Mouse (Mus musculus) testis, adult 2 months (tissue): Measurements from ENCODE around the gene Fbxo42. TPM values are rescaled to one million over a fixed set of nuclear protein-coding genes. Genes with fewer than 3 reads are reported as not detected.
"Not testable (repeated sequence)": the region's sequence is repeated elsewhere in the genome, so short reads cannot be mapped to it uniquely, and the experiment has no call there.

ENCODE experiments used
- H3K27ac ChIP-seq: fragments of 200-500 bp; 2 replicates; pipeline ENCODE4 v1.5.1; 2012; ENCODE audit warnings: low read depth, low read length; ENCODE audit not compliant: control insufficient read depth, insufficient read depth
- H3K27me3 ChIP-seq: fragments of 200-500 bp; 2 replicates; pipeline ENCODE4 v1.6.1; 2012; ENCODE audit warnings: mild to moderate bottlenecking, low read length, moderate library complexity; ENCODE audit not compliant: control insufficient read depth, insufficient read depth
- H3K36me3 ChIP-seq: fragments of 200-500 bp; 2 replicates; pipeline ENCODE4 v1.6.1; 2012; ENCODE audit warnings: mild to moderate bottlenecking, low read length; ENCODE audit not compliant: control insufficient read depth, insufficient read depth
- H3K4me1 ChIP-seq: fragments of 200-500 bp; 2 replicates; pipeline ENCODE4 v1.6.1; 2012; ENCODE audit warnings: low read length; ENCODE audit not compliant: control insufficient read depth, insufficient read depth
- H3K4me3 ChIP-seq: fragments of 200-500 bp; 2 replicates; pipeline ENCODE4 v1.5.1; 2012; ENCODE audit warnings: low read depth, mild to moderate bottlenecking, low read length, moderate library complexity, mixed read lengths; ENCODE audit not compliant: control insufficient read depth
- CTCF ChIP-seq: fragments of 200-500 bp; IDR thresholded peaks from 2 replicates; pipeline ENCODE4 v1.5.1; 2012; ENCODE audit warnings: low read depth, mild to moderate bottlenecking, inconsistent platforms, low read length, moderate library complexity; ENCODE audit not compliant: control insufficient read depth, insufficient read depth, insufficient replicate concordance
- POLR2A ChIP-seq: fragments of 200-500 bp; IDR thresholded peaks from 2 replicates; pipeline ENCODE4 v1.6.1; 2012; ENCODE audit warnings: low read depth, mild to moderate bottlenecking, inconsistent platforms, low read length, moderate library complexity; ENCODE audit not compliant: control insufficient read depth
- polyA plus RNA-seq: library from polyadenylated mRNA; depleted of rRNA; stranded (reverse); fragments of >200 nt; gene quantifications from 2 replicates; pipeline ENCODE4 v1.2.3, GENCODE M21; 2012

The Fbxo42 gene
- polyA plus RNA-seq, 1 experiment: 10.7 TPM

GRCm38 (mm10) chr4:141130704-141131342 lies 16.9 kb upstream of the Fbxo42 start:
- no peaks in the 10 kb centered on the region for H3K27me3 ChIP-seq
- no peak overlapping the region for H3K4me3 ChIP-seq
- TF ChIP-seq CTCF: no peak
- no peak for TF ChIP-seq POLR2A
- no peak overlapping the region for H3K27ac ChIP-seq
- H3K4me1 ChIP-seq: no peaks in the 10 kb centered on the region
- no peaks in the 10 kb centered on the region; the same call in 1 of the 2 replicates for H3K36me3 ChIP-seq

GRCm38 (mm10) chr4:141131531-141132061 lies 16.1 kb upstream of the Fbxo42 start:
- no peaks in the 10 kb centered on the region for H3K27me3 ChIP-seq
- no peak for TF ChIP-seq CTCF
- TF ChIP-seq POLR2A: no peak
- no peak overlapping the region for H3K4me3 ChIP-seq
- H3K4me1 ChIP-seq: no peaks in the 10 kb centered on the region
- H3K36me3 ChIP-seq: no peaks in the 10 kb centered on the region; the same call in 1 of the 2 replicates
- no peak overlapping the region for H3K27ac ChIP-seq

- H3K4me3 ChIP-seq: no peak overlapping the region
- H3K4me1 ChIP-seq: no peaks in the 10 kb centered on the region; the same call in 1 of the 2 replicates
- TF ChIP-seq CTCF (no peak), POLR2A (no peak)
- H3K36me3 ChIP-seq: no peaks in the 10 kb centered on the region; the same call in 1 of the 2 replicates
- no peak overlapping the region for H3K27ac ChIP-seq
- no peaks in the 10 kb centered on the region for H3K27me3 ChIP-seq
Measured at GRCm38 (mm10) chr4:141132191-141132590, 15.5 kb upstream of the Fbxo42 start.

- TF ChIP-seq POLR2A (no peak), CTCF (no peak)
- H3K4me3 ChIP-seq: no peak overlapping the region
- H3K27ac ChIP-seq: no peak overlapping the region
- H3K4me1 ChIP-seq: peaks cover 2% of the 10 kb centered on the region; the same call in 1 of the 2 replicates
- no peaks in the 10 kb centered on the region for H3K27me3 ChIP-seq
- no peaks in the 10 kb centered on the region for H3K36me3 ChIP-seq
Measured at GRCm38 (mm10) chr4:141133227-141133626, 14.5 kb upstream of the Fbxo42 start.

- Histone ChIP-seq H3K27ac (no peak overlapping the region), H3K4me1 (peaks cover 4% of the 10 kb centered on the region; the same call in 1 of the 2 replicates)
- TF ChIP-seq POLR2A (no peak), CTCF (no peak)
Measured at GRCm38 (mm10) chr4:141134031-141134441, 13.7 kb upstream of the Fbxo42 start.

GRCm38 (mm10) chr4:141134751-141135530 lies 12.8 kb upstream of the Fbxo42 start:
- no peak overlapping the region for H3K27ac ChIP-seq

More at GRCm38 (mm10) chr4:141134031-141134441, 13.7 kb upstream of the Fbxo42 start:
- no peaks in the 10 kb centered on the region for H3K36me3 ChIP-seq
- H3K27me3 ChIP-seq: no peaks in the 10 kb centered on the region
- H3K4me3 ChIP-seq: no peak overlapping the region

GRCm38 (mm10) chr4:141136126-141136525 lies 11.6 kb upstream of the Fbxo42 start:
- no peaks in the 10 kb centered on the region for H3K27me3 ChIP-seq
- TF ChIP-seq CTCF (no peak), POLR2A (no peak)
- H3K27ac ChIP-seq: no peak overlapping the region
- H3K4me3 ChIP-seq: no peak overlapping the region
- H3K4me1 ChIP-seq: peaks cover 4% of the 10 kb centered on the region; the same call in 1 of the 2 replicates
- H3K36me3 ChIP-seq: no peaks in the 10 kb centered on the region

More at GRCm38 (mm10) chr4:141134751-141135530, 12.8 kb upstream of the Fbxo42 start:
- Histone ChIP-seq H3K36me3 (no peaks in the 10 kb centered on the region), H3K27me3 (no peaks in the 10 kb centered on the region), H3K4me1 (peaks cover 4% of the 10 kb centered on the region; the same call in 1 of the 2 replicates), H3K4me3 (no peak overlapping the region)
- TF ChIP-seq CTCF (no peak), POLR2A (no peak)

- not testable (repeated sequence) for H3K27ac ChIP-seq, H3K27me3 ChIP-seq, H3K4me3 ChIP-seq, H3K4me1 ChIP-seq, H3K36me3 ChIP-seq
Measured at GRCm38 (mm10) chr4:141137740-141138139, 10.0 kb upstream of the Fbxo42 start.
